Mouse (Mus musculus): Measurements from ENCODE around the gene Olfr1381. TPM values are rescaled to one million over a fixed set of nuclear protein-coding genes. Genes with fewer than 3 reads are reported as not detected.
"Not testable (repeated sequence)": the region's sequence is repeated elsewhere in the genome, so short reads cannot be mapped to it uniquely, and the experiment has no call there.

Olfr1381 gene
- polyA plus RNA-seq (2015; fragmentation: Nextera tagmentation; extraction: Ambion mirVana): not detected in 2 replicates

DNA sequence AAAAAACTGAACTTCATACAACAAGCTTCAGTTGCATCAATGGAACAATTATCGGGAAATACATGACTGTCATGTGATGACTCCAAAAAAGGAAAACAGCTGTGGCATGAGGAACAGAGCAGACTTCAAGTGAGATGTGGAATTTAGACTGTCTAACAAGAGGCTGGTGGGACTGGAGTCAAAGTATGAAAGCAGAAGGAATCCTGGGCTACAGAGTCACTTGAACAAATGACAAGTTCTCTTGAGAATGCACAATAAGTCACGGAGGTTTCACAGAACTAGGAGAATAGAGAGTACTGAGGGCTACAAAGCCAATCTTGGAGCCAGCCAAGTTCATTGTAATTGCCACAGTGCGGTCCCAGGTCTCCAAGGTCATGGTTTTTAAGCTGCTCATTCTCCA, at the start of gene Olfr1381:
Gene Olfr1381 (plus strand): TSS at position 301 of the 400 bp plus-strand sequence.
- not testable (repeated sequence) for H3K4me2 ChIP-seq (replicated peaks; ENCODE audit: low read depth, low read length); H3K4me3 ChIP-seq (ENCODE audit: low read depth, low read length); H3K27ac ChIP-seq (ENCODE audit: low read length); H3K27me3 ChIP-seq (replicated peaks; ENCODE audit: insufficient read depth, low read length); H3K4me1 ChIP-seq (ENCODE audit: insufficient read depth, low read depth, low read length); ATAC-seq; DNase-seq (ENCODE audit: low spot score); H3K36me3 ChIP-seq (ENCODE audit: insufficient read depth, low read length); H3K9ac ChIP-seq (replicated peaks; ENCODE audit: low read depth); H3K9me3 ChIP-seq (ENCODE audit: low read length)
- 68% methylated on average over 3 of the region's 3 CpGs for WGBS

DNA sequence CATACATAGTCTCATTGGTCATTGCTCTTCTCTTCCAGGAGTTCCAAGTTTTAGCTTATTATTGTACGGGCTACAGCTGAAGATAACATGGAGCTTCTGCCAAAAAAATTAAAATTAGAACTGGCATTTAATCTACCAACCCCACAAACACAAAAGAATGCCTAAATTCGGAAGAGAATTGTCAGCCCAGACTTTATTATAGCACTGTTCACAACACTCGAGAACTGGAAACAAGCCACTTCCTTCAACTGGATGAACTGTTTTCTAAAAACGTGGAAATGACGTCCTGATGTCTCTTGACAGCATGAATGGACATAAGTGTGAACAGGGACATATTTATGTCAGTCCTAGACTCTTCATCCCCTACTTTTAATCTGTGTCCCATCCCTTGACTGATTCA, 25.2 kb upstream of the Olfr1381 start:
- Histone ChIP-seq H3K4me2 (replicated peaks; ENCODE audit: low read depth, low read length) (no peak overlapping the region), H3K9ac (replicated peaks; ENCODE audit: low read depth) (no peak overlapping the region), H3K9me3 (ENCODE audit: low read length) (no peaks in the 10 kb centered on the region), H3K27ac (ENCODE audit: low read length) (no peak overlapping the region), H3K4me1 (ENCODE audit: insufficient read depth, low read depth, low read length) (no peaks in the 10 kb centered on the region), H3K4me3 (ENCODE audit: low read depth, low read length) (no peak overlapping the region), H3K27me3 (replicated peaks; ENCODE audit: insufficient read depth, low read length) (no peaks in the 10 kb centered on the region), H3K36me3 (ENCODE audit: insufficient read depth, low read length) (no peaks in the 10 kb centered on the region)
- no peak for ATAC-seq
- TF ChIP-seq EP300 (IDR thresholded peaks at IDR 0.05): no peak
- no peak for TF ChIP-seq CTCF (IDR thresholded peaks at IDR 0.05)
- no peak for DNase-seq (ENCODE audit: low spot score)
- WGBS: 52% methylated on average over 5 of the region's 5 CpGs

DNA sequence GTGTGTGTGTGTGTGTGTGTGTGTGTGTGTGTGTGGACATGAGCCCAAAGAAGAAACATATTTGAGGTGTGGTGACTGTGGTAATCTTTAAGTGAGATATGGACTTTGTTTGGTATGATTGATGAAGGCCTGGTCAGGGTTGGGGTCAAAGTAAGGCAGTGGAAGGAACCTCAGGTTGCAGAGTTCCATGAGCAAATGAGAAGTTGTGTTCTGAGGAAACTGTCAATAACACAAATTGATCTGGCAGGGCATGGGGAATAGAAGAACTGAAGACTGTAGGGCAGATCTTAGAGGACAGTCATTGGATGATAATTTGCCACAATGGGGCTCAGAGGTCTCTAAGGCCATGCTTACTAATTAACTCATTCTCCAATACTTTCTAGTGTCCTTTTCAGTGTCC, 23.9 kb upstream of the Olfr1381 start, which contains the start of gene Olfr1383:
Gene Olfr1383 (plus strand): TSS at position 301 of the 400 bp plus-strand sequence.
- no peak for TF ChIP-seq CTCF (IDR thresholded peaks at IDR 0.05)
- no peak for TF ChIP-seq EP300 (IDR thresholded peaks at IDR 0.05)
- no peak within 1 kb of the TSS for H3K27ac ChIP-seq (ENCODE audit: low read length)
- no peaks in the 10 kb centered on the region for H3K9me3 ChIP-seq (ENCODE audit: low read length)
- H3K36me3 ChIP-seq (ENCODE audit: insufficient read depth, low read length): no peaks in the 10 kb centered on the region
- no peak within 1 kb of the TSS for H3K4me3 ChIP-seq (ENCODE audit: low read depth, low read length)
- H3K4me2 ChIP-seq (replicated peaks; ENCODE audit: low read depth, low read length): no peak within 1 kb of the TSS
- no peak for ATAC-seq
- H3K4me1 ChIP-seq (ENCODE audit: insufficient read depth, low read depth, low read length): no peaks in the 10 kb centered on the region
- no peak for DNase-seq (ENCODE audit: low spot score)
- H3K27me3 ChIP-seq (replicated peaks; ENCODE audit: insufficient read depth, low read length): no peaks in the 10 kb centered on the region
- H3K9ac ChIP-seq (replicated peaks; ENCODE audit: low read depth): no peak within 1 kb of the TSS

DNA sequence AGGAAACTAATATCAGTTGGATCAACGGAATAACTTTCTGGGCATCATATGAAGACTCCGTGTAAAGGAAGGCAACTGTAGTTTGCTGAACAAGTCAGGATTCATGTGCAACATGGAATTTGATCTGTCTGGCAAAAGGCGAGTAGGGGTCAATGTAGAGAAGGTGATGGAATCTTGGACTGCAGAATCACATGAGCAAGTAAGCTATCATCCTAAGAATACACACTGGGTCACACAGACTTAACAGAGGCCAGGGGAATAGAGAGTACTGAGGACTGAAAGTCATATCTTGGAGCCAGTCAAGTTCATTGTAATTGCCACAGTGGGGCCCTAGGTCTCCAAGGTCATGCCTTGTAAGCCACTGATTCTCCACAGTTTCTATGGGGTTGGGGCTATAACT, 15.3 kb upstream of the Olfr1381 start, which contains the start of gene Olfr1382:
Gene Olfr1382 (plus strand): TSS at position 301 of the 400 bp plus-strand sequence.
- H3K9ac ChIP-seq (replicated peaks; ENCODE audit: low read depth): no peak within 1 kb of the TSS
- 76% methylated on average over 3 of the region's 3 CpGs for WGBS
- no peak for DNase-seq (ENCODE audit: low spot score)

DNA sequence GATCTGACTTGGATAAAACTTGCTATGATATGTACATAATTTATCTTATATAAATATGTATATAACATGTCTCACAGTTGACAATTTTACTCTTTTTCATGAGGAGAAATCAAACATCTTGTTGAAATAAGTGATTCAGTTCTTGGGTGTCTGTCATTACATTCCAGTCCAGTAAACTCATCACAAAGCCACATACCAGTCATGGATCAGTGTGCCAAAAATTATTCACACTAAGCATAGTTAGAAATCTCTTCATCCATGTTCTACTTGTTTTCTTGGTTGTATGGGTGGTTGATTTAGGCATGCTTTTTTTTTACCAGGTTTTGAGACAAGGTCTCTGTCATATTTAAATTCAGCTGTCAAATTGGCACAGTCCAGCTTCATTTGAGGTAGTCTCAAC, 10.5 kb upstream of the Olfr1381 start:
- ATAC-seq: no peak
- Histone ChIP-seq H3K27ac (ENCODE audit: low read length) (no peak overlapping the region), H3K4me1 (ENCODE audit: insufficient read depth, low read depth, low read length) (no peaks in the 10 kb centered on the region), H3K9ac (replicated peaks; ENCODE audit: low read depth) (no peak overlapping the region), H3K27me3 (replicated peaks; ENCODE audit: insufficient read depth, low read length) (no peaks in the 10 kb centered on the region), H3K9me3 (ENCODE audit: low read length) (no peaks in the 10 kb centered on the region), H3K4me2 (replicated peaks; ENCODE audit: low read depth, low read length) (no peak overlapping the region), H3K4me3 (ENCODE audit: low read depth, low read length) (no peak overlapping the region), H3K36me3 (ENCODE audit: insufficient read depth, low read length) (no peaks in the 10 kb centered on the region)
- TF ChIP-seq CTCF (IDR thresholded peaks at IDR 0.05) (no peak), EP300 (IDR thresholded peaks at IDR 0.05) (no peak)
- no peak for DNase-seq (ENCODE audit: low spot score)

More for the DNA sequence above, 15.3 kb upstream of the Olfr1381 start, which contains the start of gene Olfr1382:
- H3K27ac ChIP-seq (ENCODE audit: low read length): no peak within 1 kb of the TSS
- H3K4me1 ChIP-seq (ENCODE audit: insufficient read depth, low read depth, low read length): no peaks in the 10 kb centered on the region
- H3K27me3 ChIP-seq (replicated peaks; ENCODE audit: insufficient read depth, low read length): no peaks in the 10 kb centered on the region
- no peaks in the 10 kb centered on the region for H3K9me3 ChIP-seq (ENCODE audit: low read length)
- no peak within 1 kb of the TSS for H3K4me2 ChIP-seq (replicated peaks; ENCODE audit: low read depth, low read length)
- no peak for TF ChIP-seq EP300 (IDR thresholded peaks at IDR 0.05)
- no peak for TF ChIP-seq CTCF (IDR thresholded peaks at IDR 0.05)
- ATAC-seq: no peak
- no peaks in the 10 kb centered on the region for H3K36me3 ChIP-seq (ENCODE audit: insufficient read depth, low read length)
- H3K4me3 ChIP-seq (ENCODE audit: low read depth, low read length): no peak within 1 kb of the TSS

DNA sequence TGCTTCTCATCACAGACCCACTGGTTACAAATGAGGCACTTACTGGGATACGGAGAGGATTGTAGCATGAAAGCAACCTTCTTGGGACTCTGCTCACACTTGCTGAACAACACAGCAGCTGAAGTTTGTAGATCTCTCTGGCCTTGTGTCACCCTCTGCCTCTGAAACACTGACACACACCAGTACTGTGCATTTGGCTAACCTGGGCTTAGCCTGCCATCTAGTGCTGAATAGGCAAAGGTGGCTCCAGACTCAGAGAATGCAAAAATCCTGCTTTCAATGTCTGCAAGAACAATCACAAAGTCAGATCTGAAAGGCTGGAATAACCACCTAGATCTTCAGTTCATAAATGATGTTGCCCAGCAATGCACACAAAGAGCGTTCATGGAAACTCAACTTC, 6.6 kb upstream of the Olfr1381 start:
- H3K4me1 ChIP-seq (ENCODE audit: insufficient read depth, low read depth, low read length); ATAC-seq; H3K27me3 ChIP-seq (replicated peaks; ENCODE audit: insufficient read depth, low read length); H3K36me3 ChIP-seq (ENCODE audit: insufficient read depth, low read length); H3K9me3 ChIP-seq (ENCODE audit: low read length); DNase-seq (ENCODE audit: low spot score); H3K27ac ChIP-seq (ENCODE audit: low read length); H3K4me3 ChIP-seq (ENCODE audit: low read depth, low read length); H3K9ac ChIP-seq (replicated peaks; ENCODE audit: low read depth); H3K4me2 ChIP-seq (replicated peaks; ENCODE audit: low read depth, low read length): not testable (repeated sequence)
- 96% methylated on average over 2 of the region's 2 CpGs for WGBS

DNA sequence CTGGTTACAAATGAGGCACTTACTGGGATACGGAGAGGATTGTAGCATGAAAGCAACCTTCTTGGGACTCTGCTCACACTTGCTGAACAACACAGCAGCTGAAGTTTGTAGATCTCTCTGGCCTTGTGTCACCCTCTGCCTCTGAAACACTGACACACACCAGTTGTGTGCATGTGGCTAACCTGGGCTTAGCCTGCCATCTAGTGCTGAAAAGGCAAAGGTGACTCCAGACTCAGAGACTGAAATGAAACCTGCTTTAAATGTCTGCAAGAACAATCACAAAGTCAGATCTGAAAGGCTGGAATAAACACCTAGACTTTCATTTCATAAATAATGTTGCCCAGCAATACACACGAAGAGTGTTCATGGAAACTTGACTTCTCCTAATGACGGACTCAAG, 10.8 kb downstream of the Olfr1381 start:
- TF ChIP-seq CTCF (IDR thresholded peaks at IDR 0.05): 0 out of 2 replicates have a peak, but pooled peaks have one; percentile 14
- DNase-seq (ENCODE audit: low spot score); H3K27me3 ChIP-seq (replicated peaks; ENCODE audit: insufficient read depth, low read length); H3K9me3 ChIP-seq (ENCODE audit: low read length); H3K4me2 ChIP-seq (replicated peaks; ENCODE audit: low read depth, low read length); H3K27ac ChIP-seq (ENCODE audit: low read length); H3K4me3 ChIP-seq (ENCODE audit: low read depth, low read length); ATAC-seq; H3K36me3 ChIP-seq (ENCODE audit: insufficient read depth, low read length); H3K4me1 ChIP-seq (ENCODE audit: insufficient read depth, low read depth, low read length); H3K9ac ChIP-seq (replicated peaks; ENCODE audit: low read depth): not testable (repeated sequence)
- WGBS: 68% methylated on average over 3 of the region's 3 CpGs

DNA sequence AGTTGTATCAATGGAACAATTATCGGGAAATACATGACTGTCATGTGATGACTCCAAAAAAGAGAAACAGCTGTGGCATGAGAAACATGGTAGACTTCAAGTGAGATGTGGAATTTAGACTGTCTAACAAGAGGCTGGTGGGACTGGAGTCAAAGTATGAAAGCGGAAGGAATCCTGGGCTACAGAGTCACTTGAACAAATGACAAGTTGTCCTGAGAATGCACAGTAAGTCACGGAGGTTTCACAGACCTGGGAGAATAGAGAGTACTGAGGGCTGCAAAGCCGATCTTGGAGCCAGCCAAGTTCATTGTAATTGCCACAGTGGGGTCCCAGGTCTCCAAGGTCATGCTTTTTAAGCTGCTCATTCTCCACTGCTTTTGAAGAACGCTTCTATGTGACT, 13.3 kb downstream of the Olfr1381 start, which contains the start of gene Olfr1380:
Gene Olfr1380 (plus strand): TSS at position 301 of the 400 bp plus-strand sequence.
- not testable (repeated sequence) for H3K4me1 ChIP-seq (ENCODE audit: insufficient read depth, low read depth, low read length); H3K9me3 ChIP-seq (ENCODE audit: low read length); H3K4me3 ChIP-seq (ENCODE audit: low read depth, low read length); H3K27me3 ChIP-seq (replicated peaks; ENCODE audit: insufficient read depth, low read length); DNase-seq (ENCODE audit: low spot score); H3K27ac ChIP-seq (ENCODE audit: low read length); H3K9ac ChIP-seq (replicated peaks; ENCODE audit: low read depth); H3K4me2 ChIP-seq (replicated peaks; ENCODE audit: low read depth, low read length); ATAC-seq; H3K36me3 ChIP-seq (ENCODE audit: insufficient read depth, low read length)
- whole genome bisulfite sequencing: 67% methylated on average over 5 of the region's 5 CpGs
